Mouse (Mus musculus) macrophage (primary cell): ENCODE data around the gene Tsga10. TPM values are rescaled to one million over a fixed set of nuclear protein-coding genes. Genes with fewer than 3 reads are reported as not detected.

Source experiments
- H3K27ac ChIP-seq: fragments of 350-480 bp; formaldehyde crosslinking; 2 replicates; pipeline ENCODE4 v1.9.0; 2021
- H3K36me3 ChIP-seq: fragments of 350-480 bp; formaldehyde crosslinking; 2 replicates; pipeline ENCODE4 v1.9.0; 2021; ENCODE audit errors: inconsistent target
- H3K4me3 ChIP-seq: fragments of 350-480 bp; formaldehyde crosslinking; 2 replicates; pipeline ENCODE4 v1.9.0; 2021; ENCODE audit errors: inconsistent target
- H3K79me2 ChIP-seq: fragments of 350-480 bp; formaldehyde crosslinking; 2 replicates; pipeline ENCODE4 v1.9.0; 2021; ENCODE audit errors: inconsistent target
- WGBS: methylation state at CpG from one replicate; pipeline ENCODE4 v1.1.7; 2026; ENCODE audit warnings: inconsistent platforms; ENCODE audit not compliant: missing documents; 5-methylcytosine and 5-hydroxymethylcytosine counted together
- polyA plus RNA-seq: library from polyadenylated mRNA; stranded (reverse); fragments of 250-400 nt; gene quantifications from 3 replicates; pipeline ENCODE4 v1.2.4, GENCODE M21; 2018; ENCODE audit warnings: inconsistent platforms

Tsga10 gene
- polyA plus RNA-seq, 1 experiment from 2014 or later: 7.0 TPM

- Histone ChIP-seq H3K36me3 (no peaks in the 10 kb centered on the region), H3K4me3 (no peak overlapping the region), H3K27ac (no peak overlapping the region), H3K79me2 (no peaks in the 10 kb centered on the region)
- 66% methylated on average over 9 of the region's 9 CpGs for WGBS
These were observed 121.5 kb downstream of the Tsga10 start for GRCm38 (mm10) chr1:37744650-37745259.

GRCm38 (mm10) chr1:37742602-37743270 is 123.5 kb downstream of the Tsga10 start:
- Histone ChIP-seq H3K36me3 (no peaks in the 10 kb centered on the region), H3K4me3 (no peak overlapping the region), H3K27ac (no peak overlapping the region), H3K79me2 (no peaks in the 10 kb centered on the region)
- WGBS: 89% methylated on average over 14 of the region's 14 CpGs

- Histone ChIP-seq H3K27ac (no peak overlapping the region), H3K4me3 (no peak overlapping the region), H3K79me2 (no peaks in the 10 kb centered on the region), H3K36me3 (no peaks in the 10 kb centered on the region)
- 90% methylated on average over 6 of the region's 11 CpGs for WGBS
These were observed 124.1 kb downstream of the Tsga10 start for GRCm38 (mm10) chr1:37742126-37742525.

- WGBS: 65% methylated on average over 8 of the region's 8 CpGs
- no peak overlapping the region for H3K27ac ChIP-seq
These were observed 125.9 kb downstream of the Tsga10 start for GRCm38 (mm10) chr1:37740161-37740802.

GRCm38 (mm10) chr1:37738895-37739294 is 127.3 kb downstream of the Tsga10 start:
- no peak overlapping the region for H3K4me3 ChIP-seq
- H3K36me3 ChIP-seq: no peaks in the 10 kb centered on the region
- no peaks in the 10 kb centered on the region for H3K79me2 ChIP-seq
- H3K27ac ChIP-seq: no peak overlapping the region
- WGBS: 26% methylated on average over 2 of the region's 2 CpGs

More at GRCm38 (mm10) chr1:37740161-37740802, 125.9 kb downstream of the Tsga10 start:
- Histone ChIP-seq H3K79me2 (no peaks in the 10 kb centered on the region), H3K4me3 (no peak overlapping the region), H3K36me3 (no peaks in the 10 kb centered on the region)

- 82% methylated on average over 4 of the region's 4 CpGs for WGBS
- Histone ChIP-seq H3K36me3 (no peaks in the 10 kb centered on the region), H3K4me3 (no peak overlapping the region), H3K27ac (no peak overlapping the region), H3K79me2 (no peaks in the 10 kb centered on the region)
These were observed 129.2 kb downstream of the Tsga10 start for GRCm38 (mm10) chr1:37737045-37737444.

- H3K36me3 ChIP-seq: no peaks in the 10 kb centered on the region
- WGBS: 88% methylated on average over 5 of the region's 5 CpGs
- H3K27ac ChIP-seq: no peak overlapping the region
- H3K79me2 ChIP-seq: no peaks in the 10 kb centered on the region
- no peak overlapping the region for H3K4me3 ChIP-seq
These were observed 130.3 kb downstream of the Tsga10 start for GRCm38 (mm10) chr1:37735932-37736331.

GRCm38 (mm10) chr1:37734841-37735240 is 131.4 kb downstream of the Tsga10 start:
- H3K79me2 ChIP-seq: no peaks in the 10 kb centered on the region
- 65% methylated on average over 7 of the region's 7 CpGs for WGBS
- H3K36me3 ChIP-seq: no peaks in the 10 kb centered on the region
- no peak overlapping the region for H3K4me3 ChIP-seq
- H3K27ac ChIP-seq: no peak overlapping the region

GRCm38 (mm10) chr1:37729353-37729752 is 136.9 kb downstream of the Tsga10 start:
- Histone ChIP-seq H3K36me3 (no peaks in the 10 kb centered on the region), H3K27ac (no peak overlapping the region), H3K79me2 (no peaks in the 10 kb centered on the region), H3K4me3 (no peak overlapping the region)
- WGBS: 97% methylated on average over 8 of the region's 8 CpGs

- H3K27ac ChIP-seq: no peak overlapping the region
- 31% methylated on average over 9 of the region's 10 CpGs for WGBS
- H3K79me2 ChIP-seq: no peaks in the 10 kb centered on the region
- H3K36me3 ChIP-seq: no peaks in the 10 kb centered on the region
- H3K4me3 ChIP-seq: no peak overlapping the region
These were observed 138.2 kb downstream of the Tsga10 start for GRCm38 (mm10) chr1:37728053-37728452.

- H3K27ac ChIP-seq: no peak overlapping the region
- no peaks in the 10 kb centered on the region for H3K79me2 ChIP-seq
- H3K36me3 ChIP-seq: no peaks in the 10 kb centered on the region
- H3K4me3 ChIP-seq: no peak overlapping the region
- 66% methylated on average over 8 of the region's 8 CpGs for whole genome bisulfite sequencing
These were observed 139.0 kb downstream of the Tsga10 start for GRCm38 (mm10) chr1:37727186-37727585.

- H3K36me3 ChIP-seq: no peaks in the 10 kb centered on the region
- 51% methylated on average over 8 of the region's 8 CpGs for WGBS
These were observed 139.8 kb downstream of the Tsga10 start for GRCm38 (mm10) chr1:37726426-37726825.

GRCm38 (mm10) chr1:37725880-37726279 is 140.3 kb downstream of the Tsga10 start:
- no peaks in the 10 kb centered on the region for H3K79me2 ChIP-seq
- H3K27ac ChIP-seq: no peak overlapping the region
- WGBS: 20% methylated on average over 12 of the region's 12 CpGs
- H3K4me3 ChIP-seq: no peak overlapping the region
- no peaks in the 10 kb centered on the region for H3K36me3 ChIP-seq

More at GRCm38 (mm10) chr1:37726426-37726825, 139.8 kb downstream of the Tsga10 start:
- Histone ChIP-seq H3K4me3 (no peak overlapping the region), H3K27ac (no peak overlapping the region), H3K79me2 (no peaks in the 10 kb centered on the region)

- H3K79me2 ChIP-seq: no peaks in the 10 kb centered on the region
- no peak overlapping the region for H3K27ac ChIP-seq
- no peak overlapping the region for H3K4me3 ChIP-seq
- no peaks in the 10 kb centered on the region for H3K36me3 ChIP-seq
- 67% methylated on average over 5 of the region's 5 CpGs for WGBS
These were observed 145.1 kb downstream of the Tsga10 start for GRCm38 (mm10) chr1:37721092-37721491.
